Mouse (Mus musculus) embryonic facial prominence, embryonic 15.5 days (tissue): ENCODE measurements at regions not wholly inside any gene's neighbourhood (a gene's known extent, or its start where the extent isn't known, plus 50 kb on each side); places are given as distances from the start of the nearest gene placed in this dataset.
"Not testable (repeated sequence)": the region's sequence is repeated elsewhere in the genome, so short reads cannot be mapped to it uniquely, and the experiment has no call there.

Experiments
- ATAC-seq: fragments of 200-750 bp; cut with Nextera tagmentation; 2 replicates; pipeline ENCODE4 v1.8.0; 2017; ENCODE audit warnings: low read depth, moderate TSS enrichment; ENCODE audit not compliant: insufficient number of reproducible peaks, low FRiP score, low TSS enrichment
- H3K27ac ChIP-seq: fragments of 300-500 bp; sonication (generic); replicated peaks from 2 replicates; pipeline ENCODE4 v1.5.1; 2015; ENCODE audit warnings: mild to moderate bottlenecking, inconsistent platforms
- H3K27me3 ChIP-seq: fragments of 300-500 bp; sonication (generic); 2 replicates; pipeline ENCODE4 v1.6.1; 2015; ENCODE audit warnings: inconsistent platforms
- H3K36me3 ChIP-seq: fragments of 300-500 bp; sonication (generic); 2 replicates; pipeline ENCODE4 v1.6.1; 2015; ENCODE audit warnings: mild to moderate bottlenecking, inconsistent platforms
- H3K4me1 ChIP-seq: fragments of 300-500 bp; sonication (generic); 2 replicates; pipeline ENCODE4 v1.6.1; 2015; ENCODE audit warnings: inconsistent platforms
- H3K4me2 ChIP-seq: fragments of 300-500 bp; sonication (generic); replicated peaks from 2 replicates; pipeline ENCODE4 v1.6.1; 2015; ENCODE audit warnings: mild to moderate bottlenecking, inconsistent platforms
- H3K4me3 ChIP-seq: fragments of 300-500 bp; sonication (generic); replicated peaks from 2 replicates; pipeline ENCODE4 v1.5.1; 2015; ENCODE audit warnings: mild to moderate bottlenecking, inconsistent platforms
- H3K9ac ChIP-seq: fragments of 300-500 bp; sonication (generic); 2 replicates; pipeline ENCODE4 v1.6.1; 2015; ENCODE audit warnings: inconsistent platforms
- H3K9me3 ChIP-seq: fragments of 300-500 bp; sonication (generic); replicated peaks from 2 replicates; pipeline ENCODE4 v1.6.1; 2016; ENCODE audit warnings: inconsistent platforms
- WGBS: fragments of 180-500 bp; shearing (Covaris S2); methylation state at CpG from one replicate; pipeline ENCODE4 v1.1.7; 2015; 5-methylcytosine and 5-hydroxymethylcytosine counted together

DNA sequence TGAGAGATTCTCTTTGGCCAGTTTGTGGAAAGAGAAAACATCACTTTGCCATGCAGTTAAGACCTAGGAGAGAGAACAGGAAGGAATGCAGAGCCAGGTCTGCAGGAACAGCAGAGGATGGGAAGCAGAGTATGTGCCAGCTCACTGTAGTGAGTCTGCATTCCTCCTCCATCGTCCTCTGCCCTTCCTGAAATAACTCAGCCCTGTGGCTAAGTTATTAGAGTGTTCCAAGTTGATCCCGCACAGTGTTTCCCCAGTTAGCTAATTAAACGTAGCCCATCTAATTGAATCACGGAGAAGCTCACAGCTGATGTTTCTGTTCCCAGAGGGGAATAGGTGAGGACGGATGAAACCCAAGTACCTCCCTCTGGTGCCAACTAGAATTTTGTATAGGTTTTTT lies 142.3 kb upstream of the Rack1 start:
- ATAC-seq = no peak
- no peak overlapping the region for H3K4me2 ChIP-seq
- 37% methylated on average over 5 of the region's 5 CpGs for WGBS
- H3K4me1 ChIP-seq = no peaks in the 10 kb centered on the region
- H3K27me3 ChIP-seq = no peaks in the 10 kb centered on the region
- H3K4me3 ChIP-seq = no peak overlapping the region
- H3K27ac ChIP-seq = no peak overlapping the region
- H3K36me3 ChIP-seq = no peaks in the 10 kb centered on the region
- H3K9me3 ChIP-seq = no peaks in the 10 kb centered on the region
- no peak overlapping the region for H3K9ac ChIP-seq

DNA sequence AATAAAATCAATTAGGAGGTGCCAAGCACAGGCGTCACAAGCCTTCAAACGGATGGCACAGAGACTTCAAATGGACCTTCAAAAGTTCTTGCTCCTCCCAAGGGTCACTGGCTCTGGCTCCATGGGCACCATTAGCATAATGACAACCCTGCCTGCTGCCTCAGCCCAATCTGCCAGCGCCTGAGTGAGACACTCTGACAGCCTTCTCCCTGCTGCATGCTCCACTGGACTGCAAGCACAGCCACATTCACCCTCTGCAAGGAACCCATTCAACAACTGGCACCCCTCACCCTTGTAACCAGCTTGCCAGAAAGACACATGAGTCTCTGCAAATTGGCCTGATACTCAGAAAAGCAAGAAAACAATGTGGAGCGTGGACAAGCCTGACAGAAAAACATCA lies 138.5 kb upstream of the Rack1 start:
- WGBS = 66% methylated on average over 4 of the region's 4 CpGs
- ATAC-seq = no peak
- H3K4me2 ChIP-seq = no peak overlapping the region
- H3K27ac ChIP-seq = no peak overlapping the region
- no peaks in the 10 kb centered on the region for H3K9me3 ChIP-seq
- H3K4me3 ChIP-seq = no peak overlapping the region
- no peaks in the 10 kb centered on the region for H3K4me1 ChIP-seq
- no peaks in the 10 kb centered on the region for H3K36me3 ChIP-seq
- H3K27me3 ChIP-seq = no peaks in the 10 kb centered on the region
- H3K9ac ChIP-seq = no peak overlapping the region

DNA sequence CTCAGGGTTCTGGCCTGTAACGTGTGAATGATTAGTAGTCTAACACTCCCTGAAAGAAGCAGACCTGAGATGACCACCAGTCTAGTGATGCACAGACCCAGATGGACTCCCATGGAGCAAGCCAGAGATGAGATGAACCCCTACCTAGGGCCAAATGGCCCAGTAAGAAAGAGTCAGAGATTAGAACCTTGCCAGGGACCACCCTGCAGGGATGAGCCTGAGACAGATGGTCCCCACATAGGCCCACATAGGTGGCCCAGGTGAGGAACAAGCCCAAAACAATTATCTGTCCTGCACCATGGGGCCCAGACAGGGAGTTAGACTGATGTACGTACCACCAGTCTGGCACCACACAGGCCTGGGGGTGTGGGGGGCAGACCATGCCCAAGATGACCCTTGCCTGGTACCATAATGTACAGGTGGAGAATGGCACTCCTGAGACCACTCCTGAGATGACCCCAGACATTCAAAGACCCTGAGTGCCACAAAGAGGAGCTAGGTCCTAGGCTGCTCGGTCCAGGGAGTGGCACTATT lies 115.3 kb upstream of the Rack1 start:
- ATAC-seq = peak; percentile 54; the same call in 1 of the 2 replicates
- WGBS = 78% methylated on average over 3 of the region's 3 CpGs
- Histone ChIP-seq H3K27ac (no peak overlapping the region), H3K9ac (no peak overlapping the region), H3K4me3 (no peak overlapping the region), H3K4me1 (no peaks in the 10 kb centered on the region), H3K9me3 (no peaks in the 10 kb centered on the region), H3K27me3 (no peaks in the 10 kb centered on the region), H3K4me2 (no peak overlapping the region), H3K36me3 (no peaks in the 10 kb centered on the region)

DNA sequence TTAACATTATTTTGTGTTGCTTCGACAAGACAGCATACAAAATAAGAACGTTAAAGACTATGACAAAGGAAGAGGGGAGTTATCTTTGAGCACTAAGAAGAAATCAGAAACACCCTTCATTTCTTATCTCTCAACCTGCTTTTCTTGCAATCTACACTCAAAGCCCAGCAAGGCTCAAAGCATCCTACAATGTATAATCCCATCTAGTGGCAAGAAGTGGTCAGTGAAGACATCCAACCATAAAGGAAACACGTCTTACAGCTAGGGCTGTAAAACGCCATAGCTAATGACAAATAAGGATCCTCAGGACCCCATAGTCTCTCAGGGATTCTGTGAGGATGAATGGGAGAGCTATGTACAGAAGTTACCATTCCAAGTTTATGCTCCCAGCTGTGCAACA lies 110.1 kb upstream of the Rack1 start:
- no peaks in the 10 kb centered on the region for H3K27me3 ChIP-seq
- H3K27ac ChIP-seq = no peak overlapping the region
- H3K4me1 ChIP-seq = no peaks in the 10 kb centered on the region
- H3K9me3 ChIP-seq = no peaks in the 10 kb centered on the region
- H3K4me3 ChIP-seq = no peak overlapping the region
- no peak for ATAC-seq
- no peaks in the 10 kb centered on the region for H3K36me3 ChIP-seq
- WGBS = 72% methylated on average over 4 of the region's 4 CpGs
- H3K9ac ChIP-seq = no peak overlapping the region
- no peak overlapping the region for H3K4me2 ChIP-seq

DNA sequence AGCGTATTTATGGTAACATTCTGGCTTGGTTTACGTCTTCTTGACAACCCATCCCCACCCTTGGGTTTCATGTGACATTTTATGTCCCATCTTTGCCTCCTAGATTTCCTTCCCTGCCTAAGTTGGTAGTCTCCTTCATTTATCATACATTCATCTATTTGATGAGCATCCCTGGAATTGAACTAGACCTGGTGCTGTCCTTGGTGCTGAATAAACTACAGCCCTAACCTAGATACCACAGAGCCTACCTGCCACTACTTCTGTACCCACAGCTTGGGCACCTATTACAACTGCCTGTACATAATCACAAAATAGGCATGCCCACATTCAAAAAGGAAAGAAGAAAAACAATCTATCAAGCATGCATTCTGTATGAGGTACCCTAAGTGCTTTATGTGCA lies 103.8 kb upstream of the Rack1 start:
- no peak overlapping the region for H3K27ac ChIP-seq
- H3K4me1 ChIP-seq = no peaks in the 10 kb centered on the region
- no peak for ATAC-seq
- H3K9ac ChIP-seq = no peak overlapping the region
- H3K4me2 ChIP-seq = no peak overlapping the region
- H3K36me3 ChIP-seq = no peaks in the 10 kb centered on the region
- WGBS = 90% methylated on average over 2 of the region's 2 CpGs
- H3K4me3 ChIP-seq = no peak overlapping the region
- H3K27me3 ChIP-seq = no peaks in the 10 kb centered on the region
- no peaks in the 10 kb centered on the region for H3K9me3 ChIP-seq

DNA sequence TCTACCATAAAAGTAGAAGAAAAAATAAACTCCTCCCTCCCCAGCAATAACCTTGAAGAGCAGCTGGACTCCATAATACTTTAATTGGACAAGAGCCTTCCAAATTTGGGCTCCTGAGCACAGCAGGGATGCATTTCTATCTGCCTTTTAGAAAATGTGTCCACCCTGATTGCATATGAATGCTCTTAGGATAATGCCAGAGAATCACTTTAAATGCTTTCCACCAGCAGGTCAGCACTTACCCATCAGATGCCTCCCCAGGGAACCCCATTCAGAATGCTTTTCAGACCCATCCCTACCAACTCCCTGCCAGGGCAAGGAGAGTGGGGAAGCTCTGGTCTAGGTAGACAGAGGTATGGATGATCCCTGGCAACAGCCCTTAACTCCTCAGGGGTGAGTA lies 102.9 kb upstream of the Rack1 start:
- no peaks in the 10 kb centered on the region for H3K27me3 ChIP-seq
- H3K36me3 ChIP-seq = no peaks in the 10 kb centered on the region

DNA sequence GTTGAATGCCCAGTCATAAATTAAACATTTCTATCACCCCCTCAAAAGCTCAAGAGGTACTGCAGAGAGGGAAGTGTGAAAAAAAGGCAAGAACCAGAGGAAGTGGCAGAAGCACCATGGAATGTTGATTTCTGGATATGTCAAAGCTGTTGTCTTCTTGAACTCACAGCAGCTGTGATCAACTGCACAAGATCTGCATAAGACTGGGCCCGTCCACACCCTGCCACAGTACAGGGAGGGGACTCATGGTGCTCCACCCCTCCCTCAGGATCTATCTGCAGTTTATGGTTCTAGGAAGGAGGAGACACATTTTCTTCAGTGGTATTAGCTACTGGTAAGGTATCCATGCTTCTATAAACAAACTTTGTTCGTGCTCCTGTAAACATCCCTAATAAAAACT lies 92.9 kb upstream of the Rack1 start:
- no peaks in the 10 kb centered on the region for H3K4me1 ChIP-seq

More for the DNA sequence above, 102.9 kb upstream of the Rack1 start:
- Histone ChIP-seq H3K27ac (no peak overlapping the region), H3K9ac (no peak overlapping the region), H3K4me1 (no peaks in the 10 kb centered on the region), H3K4me3 (no peak overlapping the region), H3K9me3 (no peaks in the 10 kb centered on the region), H3K4me2 (no peak overlapping the region)
- ATAC-seq = no peak

DNA sequence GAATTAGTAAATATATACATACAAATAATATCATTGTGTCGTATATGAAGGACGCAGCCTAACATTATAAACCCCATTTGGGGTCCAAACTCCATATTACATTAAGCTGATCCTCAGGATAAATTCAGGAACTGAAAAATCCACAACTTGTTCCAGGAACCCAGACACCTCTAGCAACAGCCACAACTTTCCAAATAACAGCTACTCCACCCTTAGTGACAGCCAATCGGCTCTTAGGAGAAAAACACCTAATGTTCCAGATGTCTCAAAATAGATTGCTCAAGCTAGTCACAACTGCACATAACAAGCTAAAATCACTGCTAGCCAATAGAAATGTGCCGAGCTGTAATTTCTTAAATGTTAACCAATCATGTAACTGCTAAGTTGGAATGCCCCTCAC lies 89.2 kb upstream of the Rack1 start:
- 84% methylated on average over 4 of the region's 4 CpGs for WGBS
- ATAC-seq = no peak
- no peak overlapping the region for H3K9ac ChIP-seq
- no peak overlapping the region for H3K4me2 ChIP-seq
- H3K27ac ChIP-seq = no peak overlapping the region
- no peak overlapping the region for H3K4me3 ChIP-seq
- H3K4me1 ChIP-seq = no peaks in the 10 kb centered on the region
- H3K27me3 ChIP-seq = no peaks in the 10 kb centered on the region
- H3K9me3 ChIP-seq = no peaks in the 10 kb centered on the region
- H3K36me3 ChIP-seq = no peaks in the 10 kb centered on the region

More for the DNA sequence above, 92.9 kb upstream of the Rack1 start:
- no peak for ATAC-seq
- no peak overlapping the region for H3K27ac ChIP-seq
- 75% methylated on average over 2 of the region's 2 CpGs for WGBS
- H3K27me3 ChIP-seq = no peaks in the 10 kb centered on the region
- H3K9ac ChIP-seq = no peak overlapping the region
- H3K4me3 ChIP-seq = no peak overlapping the region
- H3K4me2 ChIP-seq = no peak overlapping the region
- H3K9me3 ChIP-seq = no peaks in the 10 kb centered on the region
- H3K36me3 ChIP-seq = no peaks in the 10 kb centered on the region

DNA sequence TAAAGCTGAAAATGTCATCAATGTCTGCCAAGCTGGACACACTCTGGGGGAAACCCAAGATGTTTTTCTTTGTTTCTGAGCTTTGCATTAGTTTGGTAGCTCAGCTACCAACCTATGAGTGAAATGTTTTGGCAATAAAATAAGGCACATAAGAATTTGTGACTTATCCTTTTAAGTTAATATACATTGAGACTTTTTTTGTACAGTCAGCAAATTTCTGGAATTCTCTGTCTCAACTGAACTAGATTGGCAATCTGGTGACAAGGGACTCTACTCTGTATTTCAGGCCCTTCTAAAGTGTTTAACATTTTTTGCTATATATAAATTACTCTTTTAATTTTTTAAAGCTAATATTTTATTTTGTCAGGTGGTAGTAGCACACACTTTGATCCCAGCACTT lies 76.1 kb upstream of the Rack1 start:
- H3K27ac ChIP-seq = no peak overlapping the region
- no peak overlapping the region for H3K4me3 ChIP-seq
- H3K27me3 ChIP-seq = no peaks in the 10 kb centered on the region
- no peaks in the 10 kb centered on the region for H3K36me3 ChIP-seq
- no peaks in the 10 kb centered on the region for H3K9me3 ChIP-seq
- H3K4me1 ChIP-seq = no peaks in the 10 kb centered on the region
- no peak overlapping the region for H3K4me2 ChIP-seq
- no peak for ATAC-seq
- no peak overlapping the region for H3K9ac ChIP-seq

DNA sequence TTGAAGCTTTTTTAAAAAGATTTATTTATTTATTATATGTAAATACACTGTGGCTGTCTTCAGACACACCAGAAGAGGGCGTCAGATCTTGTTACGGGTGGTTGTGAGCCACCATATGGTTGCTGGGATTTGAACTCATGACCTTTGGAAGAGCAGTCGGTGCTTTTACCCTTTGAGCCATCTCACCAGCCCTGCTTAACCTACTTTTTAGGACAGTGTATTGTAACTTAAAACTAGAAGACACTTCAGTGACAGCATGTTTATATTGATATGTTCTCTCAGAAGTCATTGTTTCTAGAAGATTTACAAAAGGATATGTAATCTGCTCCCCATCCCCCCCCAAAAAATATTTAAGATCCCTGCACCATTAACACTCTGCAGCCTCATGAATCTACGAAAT lies 69.3 kb upstream of the Rack1 start:
- not testable (repeated sequence) for H3K4me1 ChIP-seq, H3K27ac ChIP-seq, H3K36me3 ChIP-seq, H3K4me2 ChIP-seq, H3K27me3 ChIP-seq, H3K4me3 ChIP-seq, H3K9ac ChIP-seq, H3K9me3 ChIP-seq, ATAC-seq
- WGBS = 80% methylated on average over 4 of the region's 4 CpGs

DNA sequence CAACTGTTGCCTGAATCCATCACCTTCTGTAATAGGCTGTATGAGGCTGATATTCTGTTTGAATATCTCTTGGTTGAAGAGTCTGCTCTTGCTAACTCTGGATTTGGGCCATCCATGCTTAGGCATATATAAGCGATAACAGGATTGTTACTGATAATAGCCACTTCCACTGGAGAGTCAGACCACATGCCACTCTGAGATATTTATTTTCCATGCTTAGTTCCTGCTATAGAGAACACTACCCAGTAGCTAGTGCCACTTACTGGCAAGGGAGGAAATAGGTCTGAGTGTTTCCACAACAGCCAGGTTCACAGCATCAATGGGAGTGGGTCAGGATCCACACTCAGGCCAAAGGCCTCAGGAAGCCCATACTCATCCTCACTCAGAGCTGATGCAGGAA lies 53.6 kb upstream of the Rack1 start:
- no peak overlapping the region for H3K9ac ChIP-seq
- H3K27ac ChIP-seq = no peak overlapping the region
- no peaks in the 10 kb centered on the region for H3K27me3 ChIP-seq
- no peak overlapping the region for H3K4me3 ChIP-seq
- no peaks in the 10 kb centered on the region for H3K9me3 ChIP-seq
- WGBS = 100% methylated on average over 1 of the region's 1 CpGs
- no peak for ATAC-seq
- no peak overlapping the region for H3K4me2 ChIP-seq
- H3K36me3 ChIP-seq = no peaks in the 10 kb centered on the region
- no peaks in the 10 kb centered on the region for H3K4me1 ChIP-seq

DNA sequence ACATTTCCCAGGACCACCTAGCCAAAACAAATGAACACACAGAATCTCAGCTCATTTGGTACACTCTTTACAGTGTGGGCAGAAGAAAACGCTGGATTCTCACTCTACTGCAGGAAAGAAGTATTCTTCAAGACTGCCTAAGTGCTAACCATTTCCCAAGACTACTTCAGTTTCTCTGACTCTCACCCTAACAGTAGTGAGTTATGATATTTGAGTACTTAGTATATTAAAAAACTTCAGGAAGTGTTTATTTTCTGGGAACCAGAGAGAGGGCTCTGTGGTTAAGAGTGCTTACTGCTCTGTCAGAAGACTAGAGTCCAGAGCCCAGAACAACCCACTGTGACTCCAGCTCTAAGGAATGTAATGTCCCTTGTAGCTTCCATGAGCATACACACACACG lies 52.1 kb upstream of the Rack1 start:
- Histone ChIP-seq H3K9ac (no peak overlapping the region), H3K4me2 (no peak overlapping the region), H3K27me3 (no peaks in the 10 kb centered on the region), H3K36me3 (no peaks in the 10 kb centered on the region), H3K4me1 (no peaks in the 10 kb centered on the region), H3K4me3 (no peak overlapping the region), H3K27ac (no peak overlapping the region), H3K9me3 (no peaks in the 10 kb centered on the region)
- 73% methylated on average over 2 of the region's 2 CpGs for WGBS
- no peak for ATAC-seq
